Mouse (Mus musculus) midbrain, embryonic 14.5 days (tissue): ENCODE data around the gene Mrpl52. TPM values are rescaled to one million over a fixed set of nuclear protein-coding genes. Genes with fewer than 3 reads are reported as not detected.
A peak's percentile ranks its signal among the peaks of the same experiment; 100 is the strongest.

Experiments used
- ATAC-seq: fragments of 200-750 bp; cut with Nextera tagmentation; 2 replicates; pipeline ENCODE4 v1.8.0; 2017; ENCODE audit warnings: moderate number of reproducible peaks, moderate library complexity; ENCODE audit not compliant: low FRiP score, low TSS enrichment
- DNase-seq: peaks from one replicate; pipeline ENCODE4 v3.0.0-alpha.2; 2015
- H3K27ac ChIP-seq: fragments of 300-500 bp; sonication (generic); replicated peaks from 2 replicates; pipeline ENCODE4 v1.5.1; 2014; ENCODE audit warnings: mild to moderate bottlenecking, low read depth, low read length, moderate library complexity
- H3K27me3 ChIP-seq: fragments of 300-500 bp; sonication (generic); 2 replicates; pipeline ENCODE4 v1.6.1; 2014; ENCODE audit warnings: low read length, control low read depth, mixed read lengths; ENCODE audit not compliant: control insufficient read depth, insufficient read depth
- H3K36me3 ChIP-seq: fragments of 300-500 bp; sonication (generic); 2 replicates; pipeline ENCODE4 v1.6.1; 2014; ENCODE audit warnings: low read length, control low read depth; ENCODE audit not compliant: control insufficient read depth, insufficient read depth
- H3K4me1 ChIP-seq: fragments of 300-500 bp; sonication (generic); 2 replicates; pipeline ENCODE4 v1.6.1; 2014; ENCODE audit warnings: mild to moderate bottlenecking, antibody characterized with exemption, low read length, control low read depth; ENCODE audit not compliant: control insufficient read depth, insufficient read depth
- H3K4me2 ChIP-seq: fragments of 300-500 bp; sonication (generic); 2 replicates; pipeline ENCODE4 v1.6.1; 2014; ENCODE audit warnings: mild to moderate bottlenecking, low read length, moderate library complexity
- H3K4me3 ChIP-seq: fragments of 300-500 bp; sonication (generic); replicated peaks from 2 replicates; pipeline ENCODE4 v1.5.1; 2014; ENCODE audit warnings: low read depth, low read length
- H3K9ac ChIP-seq: fragments of 300-500 bp; sonication (generic); replicated peaks from 2 replicates; pipeline ENCODE4 v1.6.1; 2014; ENCODE audit warnings: mild to moderate bottlenecking, low read length, moderate library complexity
- H3K9me3 ChIP-seq: fragments of 300-500 bp; sonication (generic); 2 replicates; pipeline ENCODE4 v1.6.1; 2016; ENCODE audit warnings: low read length, control low read depth, mixed read lengths; ENCODE audit not compliant: control insufficient read depth
- WGBS: fragments of 180-500 bp; shearing (Covaris S2); extraction: QIAGEN DNeasy Blood & Tissue Kit; methylation state at CpG from one replicate; pipeline ENCODE4 v1.1.7; 2014; 5-methylcytosine and 5-hydroxymethylcytosine counted together
- polyA plus RNA-seq: library from polyadenylated mRNA; unstranded; fragments of >200 nt; fragmentation: Nextera tagmentation; extraction: Ambion mirVana; gene quantifications from 2 replicates; pipeline ENCODE4 v1.2.1, GENCODE M21; 2014

The Mrpl52 gene
- polyA plus RNA-seq, 1 experiment from 2014 or later = 293 TPM

GRCm38 (mm10) chr14:54435194-54435918, 8.6 kb downstream of the Mrpl52 start:
- Histone ChIP-seq H3K9me3 (no peaks in the 10 kb centered on the region), H3K27me3 (no peaks in the 10 kb centered on the region), H3K9ac (no peak overlapping the region), H3K36me3 (peaks cover 18% of the 10 kb centered on the region; the same call in 1 of the 2 replicates), H3K4me1 (peaks cover 15% of the 10 kb centered on the region), H3K4me3 (no peak overlapping the region), H3K4me2 (no peak overlapping the region), H3K27ac (no peak overlapping the region)
- 92% methylated on average over 11 of the region's 11 CpGs for WGBS
- ATAC-seq (no peak), DNase-seq (no peak)

DNA sequence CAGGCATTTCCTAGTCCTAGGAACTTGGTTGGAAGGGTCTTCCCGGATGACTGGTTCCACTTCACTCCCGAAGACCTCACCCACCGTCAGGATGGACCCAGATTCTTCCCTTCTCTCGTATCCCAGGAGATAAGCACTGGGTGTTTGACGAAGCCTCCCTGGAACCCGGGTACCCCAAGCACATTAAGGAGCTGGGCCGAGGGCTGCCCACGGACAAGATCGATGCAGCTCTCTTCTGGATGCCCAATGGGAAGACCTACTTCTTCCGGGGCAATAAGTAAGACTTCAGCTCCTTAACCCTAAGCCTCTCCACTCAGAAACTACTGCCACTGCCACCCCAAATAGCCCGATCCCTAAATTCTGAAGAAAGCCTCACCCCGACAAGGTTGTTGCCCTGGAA, 12.4 kb downstream of the Mrpl52 start:
- peaks cover 1% of the 10 kb centered on the region; the same call in 1 of the 2 replicates for H3K4me1 ChIP-seq
- no peaks in the 10 kb centered on the region for H3K27me3 ChIP-seq
- H3K4me2 ChIP-seq = no peak overlapping the region
- H3K4me3 ChIP-seq = no peak overlapping the region
- H3K9me3 ChIP-seq = no peaks in the 10 kb centered on the region
- no peak for DNase-seq
- 67% methylated on average over 12 of the region's 12 CpGs for WGBS
- no peak overlapping the region for H3K9ac ChIP-seq
- H3K36me3 ChIP-seq = peaks cover 18% of the 10 kb centered on the region; the same call in 1 of the 2 replicates
- no peak for ATAC-seq
- H3K27ac ChIP-seq = no peak overlapping the region

DNA sequence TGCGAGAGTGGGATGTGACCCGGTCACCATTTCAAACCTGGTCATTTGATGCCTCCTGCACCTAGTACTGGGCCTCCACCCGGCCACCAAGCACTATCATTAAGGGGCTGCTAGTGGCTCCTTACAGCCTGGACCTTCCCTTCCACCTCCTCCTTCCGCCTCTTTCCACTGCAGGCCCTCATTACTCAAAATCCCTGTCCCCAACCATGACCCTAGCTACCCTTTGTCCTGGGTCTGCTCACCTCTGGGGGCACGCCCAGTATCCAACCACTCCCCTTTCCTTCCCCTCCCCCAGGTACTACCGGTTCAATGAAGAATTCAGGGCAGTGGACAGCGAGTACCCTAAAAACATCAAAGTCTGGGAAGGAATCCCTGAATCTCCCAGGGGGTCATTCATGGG, 12.9 kb downstream of the Mrpl52 start:
- Histone ChIP-seq H3K4me1 (no peaks in the 10 kb centered on the region), H3K27me3 (no peaks in the 10 kb centered on the region), H3K4me3 (no peak overlapping the region), H3K9me3 (no peaks in the 10 kb centered on the region), H3K9ac (no peak overlapping the region), H3K36me3 (peaks cover 18% of the 10 kb centered on the region; the same call in 1 of the 2 replicates), H3K4me2 (no peak overlapping the region), H3K27ac (no peak overlapping the region)
- no peak for ATAC-seq
- WGBS = 46% methylated on average over 7 of the region's 7 CpGs
- no peak for DNase-seq

DNA sequence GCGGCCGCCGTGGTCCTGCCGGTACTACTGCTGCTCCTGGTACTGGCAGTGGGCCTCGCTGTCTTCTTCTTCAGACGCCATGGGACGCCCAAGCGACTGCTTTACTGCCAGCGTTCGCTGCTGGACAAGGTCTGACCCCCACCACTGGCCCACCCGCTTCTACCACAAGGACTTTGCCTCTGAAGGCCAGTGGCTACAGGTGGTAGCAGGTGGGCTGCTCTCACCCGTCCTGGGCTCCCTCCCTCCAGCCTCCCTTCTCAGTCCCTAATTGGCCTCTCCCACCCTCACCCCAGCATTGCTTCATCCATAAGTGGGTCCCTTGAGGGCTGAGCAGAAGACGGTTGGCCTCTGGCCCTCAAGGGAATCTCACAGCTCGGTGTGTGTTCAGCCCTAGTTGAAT, 13.8 kb downstream of the Mrpl52 start:
- Histone ChIP-seq H3K9ac (no peak overlapping the region), H3K36me3 (peaks cover 18% of the 10 kb centered on the region; the same call in 1 of the 2 replicates), H3K4me1 (no peaks in the 10 kb centered on the region), H3K4me2 (no peak overlapping the region), H3K4me3 (no peak overlapping the region), H3K9me3 (no peaks in the 10 kb centered on the region), H3K27me3 (no peaks in the 10 kb centered on the region), H3K27ac (no peak overlapping the region)
- no peak for DNase-seq
- no peak for ATAC-seq
- WGBS = 94% methylated on average over 14 of the region's 14 CpGs

DNA sequence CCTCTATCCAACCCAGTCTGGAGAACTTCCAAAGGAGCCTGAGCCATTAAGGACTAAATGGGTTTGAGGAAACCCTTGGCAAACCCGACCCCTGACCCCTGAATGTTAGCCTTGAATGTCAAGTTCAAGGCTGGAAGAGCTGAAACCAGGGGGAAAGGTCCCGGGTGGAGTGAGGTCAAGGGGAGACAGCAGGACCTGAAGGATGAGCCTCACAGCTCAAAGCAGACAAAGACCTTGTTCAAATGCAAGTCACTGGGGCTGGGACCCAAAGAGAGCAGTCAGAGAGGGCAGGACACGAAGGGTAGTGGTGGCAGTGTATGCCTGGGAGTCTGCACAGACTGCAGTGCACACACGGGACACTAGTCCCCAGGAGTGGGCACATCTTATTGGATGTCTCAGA, 14.7 kb downstream of the Mrpl52 start:
- no peak for ATAC-seq
- no peak overlapping the region for H3K4me3 ChIP-seq
- H3K9me3 ChIP-seq = no peaks in the 10 kb centered on the region
- H3K4me2 ChIP-seq = no peak overlapping the region
- H3K4me1 ChIP-seq = no peaks in the 10 kb centered on the region
- 86% methylated on average over 4 of the region's 4 CpGs for WGBS
- peaks cover 18% of the 10 kb centered on the region; the same call in 1 of the 2 replicates for H3K36me3 ChIP-seq
- H3K27me3 ChIP-seq = no peaks in the 10 kb centered on the region
- H3K27ac ChIP-seq = no peak overlapping the region
- no peak for DNase-seq
- no peak overlapping the region for H3K9ac ChIP-seq

GRCm38 (mm10) chr14:54442548-54442947, 15.8 kb downstream of the Mrpl52 start:
- no peak for ATAC-seq
- H3K36me3 ChIP-seq = peaks cover 18% of the 10 kb centered on the region; the same call in 1 of the 2 replicates
- 87% methylated on average over 3 of the region's 3 CpGs for WGBS
- DNase-seq = no peak
- no peaks in the 10 kb centered on the region for H3K4me1 ChIP-seq
- H3K4me3 ChIP-seq = no peak overlapping the region
- H3K4me2 ChIP-seq = no peak overlapping the region
- no peak overlapping the region for H3K27ac ChIP-seq
- no peak overlapping the region for H3K9ac ChIP-seq
- H3K9me3 ChIP-seq = no peaks in the 10 kb centered on the region
- H3K27me3 ChIP-seq = no peaks in the 10 kb centered on the region

DNA sequence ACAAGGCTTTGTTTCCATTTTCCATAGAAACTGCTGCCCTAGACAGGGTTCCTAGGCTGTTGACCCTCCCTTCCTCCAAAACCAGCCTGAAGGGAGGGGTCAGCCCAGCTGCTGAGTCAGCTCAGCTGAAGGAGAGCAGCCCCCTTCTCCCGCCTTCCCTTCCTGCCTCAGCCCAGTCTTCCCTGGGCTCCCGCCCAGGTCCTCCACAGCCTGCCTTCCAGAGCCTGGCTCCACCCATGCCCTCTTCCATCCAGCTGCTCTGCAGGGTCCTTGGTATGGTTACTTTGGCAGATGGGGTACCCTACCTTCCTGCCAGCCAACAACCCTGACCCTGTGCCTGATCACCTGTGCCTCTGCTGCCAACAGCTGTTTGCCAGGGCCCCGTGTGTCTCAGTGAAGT, 16.5 kb downstream of the Mrpl52 start:
- DNase-seq (no peak), ATAC-seq (0 out of 2 replicates have a peak, but pooled peaks have one; percentile 53)
- H3K27ac ChIP-seq = no peak overlapping the region
- peaks cover 16% of the 10 kb centered on the region; the same call in 1 of the 2 replicates for H3K36me3 ChIP-seq
- no peaks in the 10 kb centered on the region for H3K9me3 ChIP-seq
- H3K4me3 ChIP-seq = no peak overlapping the region
- H3K9ac ChIP-seq = no peak overlapping the region
- H3K27me3 ChIP-seq = no peaks in the 10 kb centered on the region
- H3K4me1 ChIP-seq = no peaks in the 10 kb centered on the region
- no peak overlapping the region for H3K4me2 ChIP-seq
- WGBS = 40% methylated on average over 3 of the region's 3 CpGs

- Histone ChIP-seq H3K36me3 (peaks cover 10% of the 10 kb centered on the region; the same call in 1 of the 2 replicates), H3K4me3 (no peak overlapping the region), H3K9ac (no peak overlapping the region), H3K4me2 (no peak overlapping the region), H3K27me3 (no peaks in the 10 kb centered on the region), H3K27ac (no peak overlapping the region), H3K4me1 (0 out of 2 replicates have a peak, but pooled peaks cover 3% of the 10 kb centered on the region), H3K9me3 (no peaks in the 10 kb centered on the region)
- WGBS = 70% methylated on average over 15 of the region's 15 CpGs
- ATAC-seq (no peak), DNase-seq (no peak)
Observed at GRCm38 (mm10) chr14:54443712-54444618, 17.3 kb downstream of the Mrpl52 start.
